Mouse (Mus musculus) small intestine, adult 2 months (tissue): ENCODE measurements around the gene Fam217a.

ENCODE experiments used
- CTCF ChIP-seq: fragments of 200-500 bp; IDR thresholded peaks from 2 replicates; pipeline ENCODE4 v1.5.1; 2012; ENCODE audit warnings: low read depth, mild to moderate bottlenecking, control low read depth, inconsistent platforms, low read length, moderate library complexity, mixed read lengths; ENCODE audit not compliant: insufficient replicate concordance, insufficient read length; ENCODE audit errors: extremely low read depth
- POLR2A ChIP-seq: fragments of 200-500 bp; IDR thresholded peaks from 2 replicates; pipeline ENCODE4 v1.6.1; 2012; ENCODE audit warnings: low read depth, mild to moderate bottlenecking, control low read depth, inconsistent platforms, low read length, moderate library complexity

DNA sequence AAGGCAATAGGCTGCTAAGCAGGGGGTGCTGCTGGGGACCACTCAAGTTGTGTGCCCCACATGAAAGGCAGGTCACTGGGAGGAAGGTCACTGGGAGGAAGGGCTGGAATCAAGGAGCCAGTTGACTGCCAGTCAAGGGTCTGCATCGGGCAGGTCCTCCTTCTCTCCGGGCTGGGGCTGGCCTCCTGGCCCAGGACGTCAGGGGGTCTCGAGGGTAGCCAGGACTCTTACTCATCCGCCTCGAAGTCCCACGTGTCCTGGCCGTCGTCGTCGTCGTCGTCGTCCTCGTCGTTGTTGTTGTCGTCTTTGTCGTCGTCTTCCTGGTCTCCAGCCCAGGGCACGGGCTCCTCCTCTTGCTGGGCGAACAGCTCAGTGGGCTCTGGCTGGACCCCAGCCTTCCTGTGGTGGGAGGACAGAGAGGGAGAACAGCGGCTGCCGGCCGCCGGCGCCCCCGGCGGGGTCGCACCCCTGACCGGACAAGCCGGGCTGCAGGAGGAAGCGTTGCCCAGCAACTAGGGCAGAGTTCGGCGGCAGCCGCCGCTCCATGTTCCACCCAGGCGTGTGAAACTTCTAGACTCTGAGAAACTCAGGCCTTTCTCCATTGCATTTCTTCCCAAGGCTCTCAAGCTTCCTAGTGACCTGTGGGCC, 7.5 kb downstream of the Fam217a start:
- TF ChIP-seq POLR2A (no peak), CTCF (no peak)
